Mouse (Mus musculus): ENCODE results near the gene Smcr8. TPM values are rescaled to one million over a fixed set of nuclear protein-coding genes. Genes with fewer than 3 reads are reported as not detected.
A peak's percentile ranks its signal among the peaks of the same experiment; 100 is the strongest.

The Smcr8 gene
- polyA plus RNA-seq, 1 experiment, result 11.1 TPM

DNA sequence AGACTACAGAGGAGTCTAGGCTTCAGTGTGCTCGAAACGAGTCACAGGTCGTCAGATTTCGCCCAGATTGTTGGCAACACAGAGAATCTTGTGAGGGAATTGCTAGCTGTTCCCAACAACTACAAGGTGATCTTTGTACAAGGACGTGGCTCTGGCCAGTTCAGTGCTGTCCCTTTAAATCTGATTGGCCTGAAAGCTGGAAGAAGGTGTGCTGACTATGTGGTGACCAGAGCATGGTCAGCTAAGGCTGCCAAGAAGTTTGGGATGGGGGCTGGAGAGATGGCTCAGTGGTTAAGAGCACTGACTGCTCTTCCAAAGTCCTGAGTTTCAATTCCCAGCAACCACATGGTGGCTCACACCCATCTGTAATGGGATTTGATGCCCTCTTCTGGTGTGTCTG lies 39.1 kb downstream of the Smcr8 start:
- Histone ChIP-seq H3K4me1 (ENCODE audit: control insufficient read depth, insufficient read depth, low read length) (no peaks in the 10 kb centered on the region), H3K27ac (ENCODE audit: control insufficient read depth, insufficient read depth, low read depth, low read length, poor library complexity) (no peak overlapping the region), H3K4me3 (replicated peaks; ENCODE audit: control insufficient read depth, low read depth, low read length) (no peak overlapping the region)
- WGBS, result 57% methylated on average over 5 of the region's 5 CpGs
- TF ChIP-seq CTCF (IDR thresholded peaks at IDR 0.05; ENCODE audit: control insufficient read depth, insufficient read depth, low read length), result no peak
- TF ChIP-seq POLR2A (IDR thresholded peaks at IDR 0.05; ENCODE audit: borderline replicate concordance, control insufficient read depth, low read depth, low read length), result no peak

DNA sequence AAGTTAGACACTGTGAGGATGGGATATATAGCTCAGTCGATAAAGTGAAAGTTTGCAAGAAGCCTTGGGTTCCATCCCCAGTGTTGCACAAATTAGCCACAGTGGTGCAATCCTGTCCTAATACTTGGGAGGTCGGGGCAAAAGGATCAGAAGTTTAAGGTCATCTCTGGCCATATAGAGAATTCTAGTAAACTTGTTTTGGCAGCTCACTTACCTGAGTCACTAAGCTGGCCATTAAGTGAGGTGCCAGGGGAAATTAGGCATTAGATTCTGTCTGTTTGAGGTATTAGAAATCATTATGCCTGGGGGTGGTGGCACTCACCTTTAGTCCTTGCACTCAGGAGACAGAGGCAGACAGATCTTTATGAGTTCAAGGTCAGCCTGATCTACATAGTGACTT lies 46.4 kb downstream of the Smcr8 start:
- H3K4me3 ChIP-seq (replicated peaks; ENCODE audit: control insufficient read depth, low read depth, low read length), result no peak overlapping the region
- H3K27ac ChIP-seq (ENCODE audit: control insufficient read depth, insufficient read depth, low read depth, low read length, poor library complexity), result no peak overlapping the region
- 43% methylated on average over 2 of the region's 2 CpGs for WGBS
- no peak for TF ChIP-seq CTCF (IDR thresholded peaks at IDR 0.05; ENCODE audit: control insufficient read depth, insufficient read depth, low read length)
- no peak for TF ChIP-seq POLR2A (IDR thresholded peaks at IDR 0.05; ENCODE audit: borderline replicate concordance, control insufficient read depth, low read depth, low read length)
- no peaks in the 10 kb centered on the region; the same call in 1 of the 2 replicates for H3K4me1 ChIP-seq (ENCODE audit: control insufficient read depth, insufficient read depth, low read length)

GRCm38 (mm10) chr11:60825191-60825590 lies 47.9 kb downstream of the Smcr8 start:
- H3K4me1 ChIP-seq (ENCODE audit: control insufficient read depth, insufficient read depth, low read length), result no peaks in the 10 kb centered on the region; the same call in 1 of the 2 replicates
- TF ChIP-seq POLR2A (IDR thresholded peaks at IDR 0.05; ENCODE audit: borderline replicate concordance, control insufficient read depth, low read depth, low read length) (no peak), CTCF (IDR thresholded peaks at IDR 0.05; ENCODE audit: control insufficient read depth, insufficient read depth, low read length) (no peak)
- no peak overlapping the region for H3K4me3 ChIP-seq (replicated peaks; ENCODE audit: control insufficient read depth, low read depth, low read length)
- H3K27ac ChIP-seq (ENCODE audit: control insufficient read depth, insufficient read depth, low read depth, low read length, poor library complexity), result no peak overlapping the region
- 82% methylated on average over 3 of the region's 3 CpGs for WGBS

- H3K4me1 ChIP-seq (ENCODE audit: control insufficient read depth, insufficient read depth, low read length), result no peaks in the 10 kb centered on the region; the same call in 1 of the 2 replicates
- TF ChIP-seq CTCF (IDR thresholded peaks at IDR 0.05; ENCODE audit: control insufficient read depth, insufficient read depth, low read length) (no peak), POLR2A (IDR thresholded peaks at IDR 0.05; ENCODE audit: borderline replicate concordance, control insufficient read depth, low read depth, low read length) (no peak)
- 8% methylated on average over 1 of the region's 1 CpGs for WGBS
- no peak overlapping the region for H3K27ac ChIP-seq (ENCODE audit: control insufficient read depth, insufficient read depth, low read depth, low read length, poor library complexity)
- H3K4me3 ChIP-seq (replicated peaks; ENCODE audit: control insufficient read depth, low read depth, low read length), result no peak overlapping the region
Observed at GRCm38 (mm10) chr11:60826700-60827099, 49.4 kb downstream of the Smcr8 start.

GRCm38 (mm10) chr11:60827241-60827945 lies 50.1 kb downstream of the Smcr8 start:
- no peak overlapping the region for H3K4me3 ChIP-seq (replicated peaks; ENCODE audit: control insufficient read depth, low read depth, low read length)
- 57% methylated on average over 4 of the region's 4 CpGs for WGBS
- TF ChIP-seq CTCF (IDR thresholded peaks at IDR 0.05; ENCODE audit: control insufficient read depth, insufficient read depth, low read length) (no peak), POLR2A (IDR thresholded peaks at IDR 0.05; ENCODE audit: borderline replicate concordance, control insufficient read depth, low read depth, low read length) (no peak)
- no peaks in the 10 kb centered on the region; the same call in 1 of the 2 replicates for H3K4me1 ChIP-seq (ENCODE audit: control insufficient read depth, insufficient read depth, low read length)
- H3K27ac ChIP-seq (ENCODE audit: control insufficient read depth, insufficient read depth, low read depth, low read length, poor library complexity), result no peak overlapping the region

DNA sequence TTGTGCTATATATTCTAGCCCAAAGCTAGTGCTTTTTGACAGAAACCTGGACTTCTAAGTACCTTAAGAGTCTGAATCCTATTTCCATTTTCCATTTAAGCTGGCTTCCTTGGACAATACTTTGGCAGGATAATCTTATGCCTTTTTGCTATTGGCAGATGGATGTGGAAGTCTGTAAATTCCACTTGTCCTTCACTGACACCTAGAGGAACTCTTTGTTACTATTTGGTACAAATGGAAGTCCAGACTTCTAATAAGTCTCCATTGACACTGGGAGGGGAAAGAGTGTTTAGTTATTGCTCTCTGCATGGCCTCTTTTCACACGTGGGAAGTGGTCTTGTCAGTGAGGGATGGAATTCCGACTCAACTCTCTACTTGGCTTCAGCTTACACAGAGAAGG lies 51.6 kb downstream of the Smcr8 start:
- WGBS, result 20% methylated on average over 2 of the region's 2 CpGs
- no peak overlapping the region for H3K4me3 ChIP-seq (replicated peaks; ENCODE audit: control insufficient read depth, low read depth, low read length)
- no peak overlapping the region for H3K27ac ChIP-seq (ENCODE audit: control insufficient read depth, insufficient read depth, low read depth, low read length, poor library complexity)
- TF ChIP-seq CTCF (IDR thresholded peaks at IDR 0.05; ENCODE audit: control insufficient read depth, insufficient read depth, low read length) (no peak), POLR2A (IDR thresholded peaks at IDR 0.05; ENCODE audit: borderline replicate concordance, control insufficient read depth, low read depth, low read length) (no peak)
- no peaks in the 10 kb centered on the region; the same call in 1 of the 2 replicates for H3K4me1 ChIP-seq (ENCODE audit: control insufficient read depth, insufficient read depth, low read length)

- TF ChIP-seq CTCF (IDR thresholded peaks at IDR 0.05; ENCODE audit: control insufficient read depth, insufficient read depth, low read length) (no peak), POLR2A (IDR thresholded peaks at IDR 0.05; ENCODE audit: borderline replicate concordance, control insufficient read depth, low read depth, low read length) (peak; percentile 33; the same call in 1 of the 2 replicates)
Observed at GRCm38 (mm10) chr11:60830433-60831052, 53.2 kb downstream of the Smcr8 start, which contains the start of gene Dhrs7b. Gene Dhrs7b (plus strand): TSS chr11:60830631.

DNA sequence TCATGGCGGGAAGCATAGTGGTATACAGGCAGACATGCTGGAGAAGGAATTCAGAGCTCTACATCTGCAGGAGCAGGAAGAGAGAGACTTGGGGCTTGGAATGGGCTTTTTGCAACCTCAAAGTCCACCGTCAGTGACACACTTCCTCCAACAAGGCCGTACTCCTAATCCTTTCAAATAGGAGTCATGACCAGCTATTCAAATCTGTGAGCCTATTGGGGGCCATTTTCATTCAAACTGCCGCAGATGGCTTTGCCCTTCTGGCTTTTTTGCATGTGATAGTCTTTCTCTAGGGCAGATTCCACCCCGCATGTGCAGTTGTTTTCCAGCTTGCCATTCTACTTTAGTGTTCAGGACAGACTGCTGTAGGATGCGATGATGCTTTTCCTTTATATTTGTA lies 59.6 kb downstream of the Smcr8 start:
- Histone ChIP-seq H3K4me1 (ENCODE audit: control insufficient read depth, insufficient read depth, low read length) (peaks cover 3% of the 10 kb centered on the region; the same call in 1 of the 2 replicates), H3K4me3 (replicated peaks; ENCODE audit: control insufficient read depth, low read depth, low read length) (no peak overlapping the region), H3K27ac (ENCODE audit: control insufficient read depth, insufficient read depth, low read depth, low read length, poor library complexity) (no peak overlapping the region)
- no peak for TF ChIP-seq CTCF (IDR thresholded peaks at IDR 0.05; ENCODE audit: control insufficient read depth, insufficient read depth, low read length)
- TF ChIP-seq POLR2A (IDR thresholded peaks at IDR 0.05; ENCODE audit: borderline replicate concordance, control insufficient read depth, low read depth, low read length), result no peak
- 87% methylated on average over 6 of the region's 6 CpGs for WGBS

More at GRCm38 (mm10) chr11:60830433-60831052, 53.2 kb downstream of the Smcr8 start, which contains the start of gene Dhrs7b:
- WGBS, result 0% methylated on average over 34 of the region's 34 CpGs
- H3K4me1 ChIP-seq (ENCODE audit: control insufficient read depth, insufficient read depth, low read length), result no peaks in the 10 kb centered on the region; the same call in 1 of the 2 replicates
- H3K4me3 ChIP-seq (replicated peaks; ENCODE audit: control insufficient read depth, low read depth, low read length), result peak within 1 kb of the TSS; percentile 77
- peak within 1 kb of the TSS; percentile 68 for H3K27ac ChIP-seq (ENCODE audit: control insufficient read depth, insufficient read depth, low read depth, low read length, poor library complexity)

Other genes with a start within 250 kb of the Smcr8 start
- gene Alkbh5, start 241.1 kb upstream of the Smcr8 start, polyA plus RNA-seq (2011; ENCODE audit: insufficient read depth, insufficient read length, low replicate concordance, missing spikeins), result 16.7 and 19.5 TPM in 2 replicates
- 11.1 and 11.2 TPM in 2 replicates for gene Llgl1, start 77.8 kb upstream of the Smcr8 start, polyA plus RNA-seq (2011; ENCODE audit: insufficient read depth, insufficient read length, low replicate concordance, missing spikeins)
- 39.0 and 41.0 TPM in 2 replicates for gene Flii, start 50.3 kb upstream of the Smcr8 start, polyA plus RNA-seq (2011; ENCODE audit: insufficient read depth, insufficient read length, low replicate concordance, missing spikeins)
- 4.1 and 11.7 TPM in 2 replicates for gene Mief2, start 49.1 kb upstream of the Smcr8 start, polyA plus RNA-seq (2011; ENCODE audit: insufficient read depth, insufficient read length, low replicate concordance, missing spikeins)
- gene Top3a, start 159 bp upstream of the Smcr8 start, polyA plus RNA-seq (2011; ENCODE audit: insufficient read depth, insufficient read length, low replicate concordance, missing spikeins), result 4.3 and 8.1 TPM in 2 replicates
- gene Shmt1, start 34.2 kb downstream of the Smcr8 start, polyA plus RNA-seq (2011; ENCODE audit: insufficient read depth, insufficient read length, low replicate concordance, missing spikeins), result 6.7 and 34.2 TPM in 2 replicates
- gene Dhrs7b, start 53.1 kb downstream of the Smcr8 start, polyA plus RNA-seq (2011; ENCODE audit: insufficient read depth, insufficient read length, low replicate concordance, missing spikeins), result 11.1 and 14.5 TPM in 2 replicates
- 17.5 and 25.7 TPM in 2 replicates for gene Tmem11, start 101.7 kb downstream of the Smcr8 start, polyA plus RNA-seq (2011; ENCODE audit: insufficient read depth, insufficient read length, low replicate concordance, missing spikeins)
- 6.6 and 9.1 TPM in 2 replicates for gene Natd1, start 137.2 kb downstream of the Smcr8 start, polyA plus RNA-seq (2011; ENCODE audit: insufficient read depth, insufficient read length, low replicate concordance, missing spikeins)
- 68.0 and 74.9 TPM in 2 replicates for gene Map2k3, start 154.5 kb downstream of the Smcr8 start, polyA plus RNA-seq (2011; ENCODE audit: insufficient read depth, insufficient read length, low replicate concordance, missing spikeins)
- not detected in 2 replicates for gene Kcnj12, start 245.0 kb downstream of the Smcr8 start, polyA plus RNA-seq (2011; ENCODE audit: insufficient read depth, insufficient read length, low replicate concordance, missing spikeins)

Data from bone marrow, adult 2 months (tissue).